Mouse (Mus musculus) heart, postnatal 0 days (tissue): ENCODE measurements around the gene Rora. TPM values are rescaled to one million over a fixed set of nuclear protein-coding genes. Genes with fewer than 3 reads are reported as not detected.

ENCODE experiments used
- ATAC-seq: fragments of 200-750 bp; cut with Nextera tagmentation; 2 replicates; pipeline ENCODE4 v1.8.0; 2017; ENCODE audit warnings: low read depth, moderate number of reproducible peaks, moderate library complexity; ENCODE audit not compliant: insufficient read depth
- DNase-seq: peaks from one replicate; pipeline ENCODE4 v3.0.0-alpha.2; 2016; ENCODE audit warnings: low spot score
- H3K27ac ChIP-seq: fragments of 300-500 bp; sonication (generic); 2 replicates; pipeline ENCODE4 v1.5.1; 2014; ENCODE audit warnings: low read depth, mild to moderate bottlenecking
- H3K27me3 ChIP-seq: fragments of 300-500 bp; sonication (generic); 2 replicates; pipeline ENCODE4 v1.6.1; 2014; ENCODE audit warnings: low read length, mixed read lengths; ENCODE audit not compliant: control insufficient read depth, insufficient read depth
- H3K36me3 ChIP-seq: fragments of 300-500 bp; sonication (generic); replicated peaks from 2 replicates; pipeline ENCODE4 v1.6.1; 2014; ENCODE audit warnings: low read length, mixed read lengths; ENCODE audit not compliant: control insufficient read depth, insufficient read depth
- H3K4me1 ChIP-seq: fragments of 300-500 bp; sonication (generic); 2 replicates; pipeline ENCODE4 v1.6.1; 2014; ENCODE audit warnings: antibody characterized with exemption; ENCODE audit not compliant: control insufficient read depth, insufficient read depth
- H3K4me2 ChIP-seq: fragments of 300-500 bp; sonication (generic); 2 replicates; pipeline ENCODE4 v1.6.1; 2014; ENCODE audit warnings: low read depth, mild to moderate bottlenecking, low read length, moderate library complexity
- H3K4me3 ChIP-seq: fragments of 300-500 bp; sonication (generic); 2 replicates; pipeline ENCODE4 v1.5.1; 2014; ENCODE audit warnings: low read depth, low read length
- H3K9ac ChIP-seq: fragments of 300-500 bp; sonication (generic); replicated peaks from 2 replicates; pipeline ENCODE4 v1.6.1; 2014; ENCODE audit warnings: low read depth, low read length, mixed read lengths
- H3K9me3 ChIP-seq: fragments of 300-500 bp; sonication (generic); replicated peaks from 2 replicates; pipeline ENCODE4 v1.6.1; 2016; ENCODE audit warnings: low read length; ENCODE audit not compliant: control insufficient read depth
- CTCF ChIP-seq: IDR thresholded peaks from 2 replicates; pipeline ENCODE4 v1.5.1; 2016; ENCODE audit warnings: antibody characterized with exemption, control low read depth, low read depth
- EP300 ChIP-seq: IDR thresholded peaks from 2 replicates; pipeline ENCODE4 v1.6.1; 2016; ENCODE audit warnings: antibody characterized with exemption, low read depth
- WGBS: fragments of 180-500 bp; shearing (Covaris S2); extraction: QIAGEN DNeasy Blood & Tissue Kit; methylation state at CpG from one replicate; pipeline ENCODE4 v1.1.7; 2014; 5-methylcytosine and 5-hydroxymethylcytosine counted together
- polyA plus RNA-seq: library from polyadenylated mRNA; unstranded; fragments of >200 nt; fragmentation: Nextera tagmentation; extraction: Ambion mirVana; gene quantifications from 2 replicates; pipeline ENCODE4 v1.2.1, GENCODE M21; 2015
- total RNA-seq: library from RNA; depleted of rRNA; stranded (reverse); fragments of >200 nt; gene quantifications from 2 replicates; pipeline ENCODE4 v1.2.3, GENCODE M21; 2014; ENCODE audit warnings: low replicate concordance

The Rora gene
- total and polyA plus RNA-seq, 2 experiments from 2014 or later = 7.9 to 9.8 TPM

- 54% methylated on average over 4 of the region's 4 CpGs for whole genome bisulfite sequencing
- no peak overlapping the region for H3K9ac ChIP-seq
- TF ChIP-seq CTCF (no peak; the same call in 1 of the 2 replicates), EP300 (no peak)
- H3K4me1 ChIP-seq = peaks cover 4% of the 10 kb centered on the region; the same call in 1 of the 2 replicates
- DNase-seq (no peak), ATAC-seq (no peak)
- H3K27ac ChIP-seq = no peak overlapping the region
- no peaks in the 10 kb centered on the region for H3K27me3 ChIP-seq
- no peaks in the 10 kb centered on the region for H3K36me3 ChIP-seq
- no peak overlapping the region for H3K4me2 ChIP-seq
- H3K9me3 ChIP-seq = no peaks in the 10 kb centered on the region
- no peak overlapping the region for H3K4me3 ChIP-seq
These were observed 289.0 kb downstream of the Rora start for GRCm38 (mm10) chr9:68942595-68943011.

GRCm38 (mm10) chr9:68944026-68944425 is 290.4 kb downstream of the Rora start:
- no peak for TF ChIP-seq CTCF
- Histone ChIP-seq H3K27ac (no peak overlapping the region), H3K4me3 (no peak overlapping the region), H3K36me3 (no peaks in the 10 kb centered on the region), H3K9ac (no peak overlapping the region), H3K27me3 (no peaks in the 10 kb centered on the region), H3K9me3 (no peaks in the 10 kb centered on the region), H3K4me1 (peaks cover 4% of the 10 kb centered on the region; the same call in 1 of the 2 replicates), H3K4me2 (no peak overlapping the region)
- 90% methylated on average over 3 of the region's 3 CpGs for WGBS
- ATAC-seq = no peak
- DNase-seq = no peak

- H3K27ac ChIP-seq = no peak overlapping the region
- TF ChIP-seq CTCF = no peak
- no peak for TF ChIP-seq EP300
- DNase-seq (no peak), ATAC-seq (no peak)
- 63% methylated on average over 6 of the region's 6 CpGs for WGBS
- no peaks in the 10 kb centered on the region for H3K27me3 ChIP-seq
- no peaks in the 10 kb centered on the region for H3K4me1 ChIP-seq
- no peaks in the 10 kb centered on the region for H3K36me3 ChIP-seq
- no peak overlapping the region for H3K4me3 ChIP-seq
- no peak overlapping the region for H3K9ac ChIP-seq
- no peak overlapping the region for H3K4me2 ChIP-seq
- H3K9me3 ChIP-seq = no peaks in the 10 kb centered on the region
These were observed 294.1 kb downstream of the Rora start for GRCm38 (mm10) chr9:68947707-68948106.

GRCm38 (mm10) chr9:68948141-68948540 is 294.6 kb downstream of the Rora start:
- no peaks in the 10 kb centered on the region for H3K36me3 ChIP-seq
- no peak overlapping the region for H3K9ac ChIP-seq
- TF ChIP-seq EP300 = no peak
- no peak for TF ChIP-seq CTCF
- no peak overlapping the region for H3K4me3 ChIP-seq
- ATAC-seq (no peak), DNase-seq (no peak)
- H3K4me1 ChIP-seq = no peaks in the 10 kb centered on the region
- no peak overlapping the region for H3K27ac ChIP-seq
- no peak overlapping the region for H3K4me2 ChIP-seq
- H3K27me3 ChIP-seq = no peaks in the 10 kb centered on the region
- 84% methylated on average over 3 of the region's 3 CpGs for WGBS
- no peaks in the 10 kb centered on the region for H3K9me3 ChIP-seq

- 42% methylated on average over 12 of the region's 12 CpGs for WGBS
- DNase-seq = no peak
- Histone ChIP-seq H3K4me3 (no peak overlapping the region), H3K36me3 (no peaks in the 10 kb centered on the region), H3K27ac (no peak overlapping the region), H3K4me1 (no peaks in the 10 kb centered on the region), H3K27me3 (no peaks in the 10 kb centered on the region), H3K9me3 (no peaks in the 10 kb centered on the region), H3K4me2 (no peak overlapping the region), H3K9ac (no peak overlapping the region)
- ATAC-seq = no peak
- TF ChIP-seq CTCF (no peak), EP300 (no peak)
These were observed 302.8 kb downstream of the Rora start for GRCm38 (mm10) chr9:68956210-68956874.

- ATAC-seq (no peak), DNase-seq (peak; percentile 74)
- no peak overlapping the region for H3K27ac ChIP-seq
- WGBS = 52% methylated on average over 5 of the region's 5 CpGs
- no peaks in the 10 kb centered on the region for H3K36me3 ChIP-seq
- no peaks in the 10 kb centered on the region for H3K9me3 ChIP-seq
- no peaks in the 10 kb centered on the region for H3K27me3 ChIP-seq
- H3K4me3 ChIP-seq = no peak overlapping the region
- no peaks in the 10 kb centered on the region for H3K4me1 ChIP-seq
- peak; percentile 65 for TF ChIP-seq CTCF
- no peak for TF ChIP-seq EP300
- no peak overlapping the region for H3K4me2 ChIP-seq
- no peak overlapping the region for H3K9ac ChIP-seq
These were observed 303.5 kb downstream of the Rora start for GRCm38 (mm10) chr9:68956938-68957573.
